ENCODE assay signal across 8 mouse cellular contexts in the genomic region with DNA sequence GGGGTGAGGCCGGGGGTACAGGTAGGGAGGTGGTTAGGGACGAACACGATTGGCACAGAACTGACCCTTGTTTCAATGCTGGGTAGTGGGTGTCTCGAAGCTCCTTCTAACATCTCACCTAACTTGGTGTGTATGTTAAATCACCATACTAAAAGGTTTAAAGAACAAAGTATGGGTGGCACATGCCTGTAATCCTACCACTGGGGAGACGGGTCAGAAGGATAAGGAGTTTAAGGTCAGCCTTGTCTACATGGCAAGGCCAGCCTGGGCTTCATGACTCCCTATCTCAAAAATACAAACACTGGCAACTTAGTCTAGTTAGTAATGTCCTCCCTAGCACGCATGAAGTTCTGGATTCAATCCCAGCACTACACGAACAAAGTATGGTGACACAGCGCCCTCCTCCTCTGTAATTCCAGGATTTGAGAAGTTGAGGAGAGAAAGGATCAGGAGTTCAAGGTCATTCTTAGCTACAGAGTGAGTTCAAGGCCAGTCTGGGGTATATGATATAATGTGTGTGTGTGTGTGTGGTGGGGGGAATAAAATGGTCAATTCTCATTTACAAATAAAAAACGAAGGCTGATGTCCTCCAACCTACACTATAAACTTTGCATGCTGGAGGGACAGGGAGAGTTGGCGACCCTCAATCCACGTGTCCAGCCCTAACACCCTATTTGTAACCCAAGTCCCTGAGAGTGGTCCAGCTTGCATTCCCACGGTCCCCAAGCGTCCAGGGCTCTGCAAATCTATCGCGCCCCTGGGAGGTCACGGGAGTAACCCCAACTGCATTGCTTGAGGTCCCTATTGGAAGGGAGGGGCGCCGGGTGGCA. TPM values are rescaled to one million over a fixed set of nuclear protein-coding genes. Genes with fewer than 3 reads are reported as not detected.
DNase-seq lines count a peak whose midpoint lies in the region; ATAC-seq and TF ChIP-seq lines count a peak whose summit lies in the region.

No protein-coding gene starts in this region.

- no peaks in the 10 kb centered on the region for H3K9me3 ChIP-seq in ES-E14 (ENCODE audit: control insufficient read depth, insufficient read depth, low read depth, low read length)
- no peaks in the 10 kb centered on the region for H3K9me3 ChIP-seq in forebrain, embryonic 16.5 days (ENCODE audit: control insufficient read depth, low read length)
- H3K9me3 ChIP-seq in limb, embryonic 12.5 days, result no peaks in the 10 kb centered on the region
- H3K9me3 ChIP-seq in neural tube, embryonic 13.5 days, result no peaks in the 10 kb centered on the region

- H3K4me1 ChIP-seq in ES-E14 (ENCODE audit: control insufficient read depth in 2 of 2, insufficient read depth in 2 of 2, low read length in 2 of 2, poor library complexity in 1 of 2), result peaks cover 0 to 8% of the 10 kb centered on the region in 2 experiments; a peak in 1 of 4 replicates
- H3K4me1 ChIP-seq in forebrain, embryonic 16.5 days (replicated peaks; ENCODE audit: control insufficient read depth, insufficient read depth, low read length), result peaks cover 33% of the 10 kb centered on the region
- H3K4me1 ChIP-seq in limb, embryonic 12.5 days (replicated peaks), result peaks cover 31% of the 10 kb centered on the region
- H3K4me1 ChIP-seq in neural tube, embryonic 13.5 days (replicated peaks), result peaks cover 46% of the 10 kb centered on the region

- no peak for ATAC-seq in forebrain, embryonic 16.5 days
- ATAC-seq in limb, embryonic 12.5 days (ENCODE audit: insufficient number of reproducible peaks, insufficient read depth, low FRiP score, low TSS enrichment, low read depth), result peak; percentile 11; the same call in 1 of the 2 replicates
- peak; percentile 20 for ATAC-seq in neural tube, embryonic 13.5 days (ENCODE audit: low read depth)

- no peak overlapping the region for H3K27ac ChIP-seq in ES-E14 (ENCODE audit: insufficient read depth, low read depth, low read length, poor library complexity, severe bottlenecking)
- no peak overlapping the region for H3K27ac ChIP-seq in forebrain, embryonic 16.5 days (ENCODE audit: low read length)
- H3K27ac ChIP-seq in limb, embryonic 12.5 days, result peak overlapping the region; percentile 41; the same call in 1 of the 2 replicates
- H3K27ac ChIP-seq in neural tube, embryonic 13.5 days (replicated peaks), result peak overlapping the region; percentile 82

- no peaks in the 10 kb centered on the region for H3K27me3 ChIP-seq in forebrain, embryonic 16.5 days (replicated peaks; ENCODE audit: control insufficient read depth, insufficient read depth, low read length)
- no peaks in the 10 kb centered on the region for H3K27me3 ChIP-seq in limb, embryonic 12.5 days
- no peaks in the 10 kb centered on the region; the same call in 1 of the 2 replicates for H3K27me3 ChIP-seq in neural tube, embryonic 13.5 days

- H3K4me3 ChIP-seq in ES-E14 (ENCODE audit: insufficient read depth in 1 of 2, low read depth in 1 of 2, low read length in 2 of 2, poor library complexity in 1 of 2, severe bottlenecking in 1 of 2), result peak overlapping the region; percentile 87 to 97
- peak overlapping the region; percentile 70 for H3K4me3 ChIP-seq in forebrain, embryonic 16.5 days (replicated peaks; ENCODE audit: low read length)
- H3K4me3 ChIP-seq in limb, embryonic 12.5 days (replicated peaks), result peak overlapping the region; percentile 75
- peak overlapping the region; percentile 82 for H3K4me3 ChIP-seq in neural tube, embryonic 13.5 days

- peak overlapping the region; percentile 73 for H3K4me2 ChIP-seq in forebrain, embryonic 16.5 days (ENCODE audit: low read length)
- peak overlapping the region; percentile 89 for H3K4me2 ChIP-seq in limb, embryonic 12.5 days
- peak overlapping the region; percentile 84 for H3K4me2 ChIP-seq in neural tube, embryonic 13.5 days

- in situ Hi-C loops in ES-E14 (cut with MboI; ENCODE audit: low sequenced_read_pairs in 2 of 2, unreplicated experiment in 2 of 2), result no loop called here

- 34% methylated on average over 18 of the region's 18 CpGs for WGBS in forebrain, embryonic 16.5 days
- 39% methylated on average over 18 of the region's 18 CpGs for WGBS in limb, embryonic 12.5 days
- WGBS in neural tube, embryonic 13.5 days, result 36% methylated on average over 18 of the region's 18 CpGs

- no peaks in the 10 kb centered on the region for H3K36me3 ChIP-seq in ES-E14 (ENCODE audit: control insufficient read depth, insufficient read depth, low read length, poor library complexity, severe bottlenecking)
- H3K36me3 ChIP-seq in forebrain, embryonic 16.5 days (ENCODE audit: control insufficient read depth, insufficient read depth), result no peaks in the 10 kb centered on the region
- H3K36me3 ChIP-seq in limb, embryonic 12.5 days, result peaks cover 7% of the 10 kb centered on the region; the same call in 1 of the 2 replicates
- 0 out of 2 replicates have a peak, but pooled peaks cover 2% of the 10 kb centered on the region for H3K36me3 ChIP-seq in neural tube, embryonic 13.5 days

- DNase-seq in cerebellum, adult 9-11 months, result peak; percentile 34
- no peak for DNase-seq in cerebellum, adult 11 months
- no peak for DNase-seq in ES-E14 (ENCODE audit: low read depth, low spot score)
- no peak for DNase-seq in left cerebral cortex, adult 18-20 months (ENCODE audit: low spot score in 2 of 2)
- no peak for DNase-seq in MN1 (ENCODE audit: low spot score)

- H3K9ac ChIP-seq in ES-E14 (ENCODE audit: insufficient read depth, low read depth, low read length, poor library complexity, severe bottlenecking), result peak overlapping the region; percentile 86
- peak overlapping the region; percentile 69 for H3K9ac ChIP-seq in forebrain, embryonic 16.5 days (replicated peaks; ENCODE audit: low read depth, low read length)
- peak overlapping the region; percentile 79 for H3K9ac ChIP-seq in limb, embryonic 12.5 days (replicated peaks)
- H3K9ac ChIP-seq in neural tube, embryonic 13.5 days, result peak overlapping the region; percentile 88

TF ChIP-seq in ES-E14, 5 proteins besides CTCF, POLR2A, EP300 and RAD21:
- TF ChIP-seq MAFK (IDR thresholded peaks at IDR 0.05; ENCODE audit: insufficient read depth, low read depth, low read length), result no peak
- TF ChIP-seq ZC3H11A (IDR thresholded peaks at IDR 0.05; ENCODE audit: borderline replicate concordance, low read depth, low read length), result no peak
- no peak for TF ChIP-seq ZNF384 (IDR thresholded peaks at IDR 0.05; ENCODE audit: low read depth, low read length)
- TF ChIP-seq CHD2 (IDR thresholded peaks at IDR 0.05; ENCODE audit: low read depth, low read length), result no peak
- TF ChIP-seq HCFC1 (IDR thresholded peaks at IDR 0.05; ENCODE audit: borderline replicate concordance, insufficient read depth, low read length), result no peak

RNA-seq across cellular contexts. Expression of gene Gna12, which starts 0.9 kb away (rescaled TPM):
- total RNA-seq in ES-E14 (2012; rRNA removed), result 40.9 and 50.4 TPM in 2 replicates
- 13.5 and 14.4 TPM in 2 replicates for polyA plus RNA-seq in forebrain, embryonic 16.5 days (2015; fragmentation: Nextera tagmentation; extraction: Ambion mirVana)
- 18.5 and 49.7 TPM in 2 replicates for polyA plus RNA-seq in limb, embryonic 12.5 days (2016; fragmentation: Nextera tagmentation; extraction: Ambion mirVana)
- polyA plus RNA-seq in neural tube, embryonic 13.5 days (2015; fragmentation: Nextera tagmentation; extraction: Ambion mirVana), result 20.5 and 35.0 TPM in 2 replicates
- 10 to 100 TPM; 61.3 to 71.0 TPM for total RNA-seq in left cerebral cortex, adult 18-20 months (2021)

Comparison
In these comparisons a context has a peak if more than half of its experiments do, and no peak if none do; other contexts are left out.
1. H3K27ac ChIP-seq: peak in limb, embryonic 12.5 days (single experiment) and neural tube, embryonic 13.5 days (single experiment); none in ES-E14 (single experiment) and forebrain, embryonic 16.5 days (single experiment).
2. Peak in every context shown above with its lines, with median percentiles within 50 percentile points of each other: H3K4me3 ChIP-seq, H3K9ac ChIP-seq and H3K4me2 ChIP-seq.